Mouse (Mus musculus): ENCODE measurements around the gene Tbx21. TPM values are rescaled to one million over a fixed set of nuclear protein-coding genes. Genes with fewer than 3 reads are reported as not detected.

Tbx21 gene
- total RNA-seq, 4 experiments from 2014 or later = 0.14 to 0.37 (median 0.23) TPM

DNA sequence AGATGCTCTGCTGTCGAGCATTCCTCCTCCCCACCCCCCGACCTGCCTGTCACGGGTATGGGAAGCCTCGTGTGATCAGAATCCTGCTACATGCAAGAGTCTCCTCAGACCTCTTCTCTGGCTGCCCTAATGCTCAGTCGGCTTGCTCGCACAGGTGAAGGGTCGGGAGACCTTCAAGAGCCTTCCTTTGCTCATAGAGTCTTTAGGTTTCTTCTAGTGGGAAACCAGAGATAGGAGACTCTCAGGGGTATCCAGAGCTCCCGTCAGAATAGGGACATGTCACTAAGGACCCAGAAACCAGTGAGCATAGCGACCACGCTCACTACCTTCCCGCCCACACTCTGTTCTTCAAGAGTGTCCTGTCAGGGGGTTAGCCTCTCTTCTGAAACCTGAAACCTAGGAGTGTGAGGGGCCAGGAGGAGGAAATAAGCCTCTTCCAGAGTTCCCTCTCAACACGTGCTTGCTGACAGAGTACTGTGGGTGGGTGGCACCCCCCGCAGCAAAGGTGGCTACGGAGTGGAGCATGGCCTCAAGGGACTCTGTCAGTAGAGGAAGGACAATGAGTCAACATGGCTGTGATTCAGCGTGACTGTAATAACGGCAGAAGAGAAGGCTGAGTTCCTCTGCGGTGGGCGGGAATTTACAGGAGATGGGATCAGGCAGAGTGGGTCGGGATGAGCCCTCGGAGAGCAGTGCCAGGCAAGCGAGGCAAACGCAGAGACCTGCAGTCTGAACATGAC, 31.6 kb downstream of the Tbx21 start:
- DNase-seq (ENCODE audit: low spot score in 2 of 2) = peak in 1 of 2 experiments; percentile 67

DNA sequence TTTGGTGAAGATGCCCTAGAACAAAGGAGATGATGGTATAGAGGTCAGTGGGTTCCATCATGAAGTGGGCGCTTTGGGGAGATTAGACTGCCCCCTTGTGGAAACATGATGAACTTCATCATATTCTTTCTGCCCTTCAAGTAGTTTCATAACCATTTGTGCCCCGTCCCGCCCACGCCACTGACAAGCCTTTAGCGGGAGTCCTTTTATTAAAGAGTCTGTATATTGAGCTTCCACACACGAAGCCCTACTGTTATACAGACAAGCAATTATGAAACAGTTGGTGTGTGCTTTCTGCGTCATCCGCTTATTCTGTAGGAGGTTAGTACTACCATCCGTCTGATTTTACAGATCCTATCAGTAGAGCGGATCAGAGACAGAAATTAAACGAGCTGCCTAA, 32.2 kb downstream of the Tbx21 start:
- DNase-seq (ENCODE audit: low spot score in 2 of 2) = no peak

DNA sequence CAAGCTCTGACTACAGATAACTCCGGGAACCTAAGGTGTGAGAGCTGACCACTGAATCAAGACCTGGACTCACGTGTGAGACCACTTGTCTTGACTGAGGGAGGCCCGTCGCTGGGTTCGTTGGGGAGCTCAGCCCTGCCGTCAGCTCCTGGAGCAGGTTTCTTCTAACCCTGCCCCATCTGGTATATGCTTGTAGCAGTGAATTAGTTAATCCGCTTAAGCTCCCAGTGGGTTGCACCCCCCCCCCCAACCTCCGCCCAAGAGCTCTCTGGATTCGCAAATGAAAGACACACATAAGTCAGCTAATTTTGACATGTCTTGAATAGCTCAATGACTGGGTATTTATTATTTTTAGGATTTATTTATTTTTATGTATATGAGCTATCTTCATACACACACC, 34.8 kb downstream of the Tbx21 start:
- no peak for DNase-seq (ENCODE audit: low spot score in 2 of 2)

DNA sequence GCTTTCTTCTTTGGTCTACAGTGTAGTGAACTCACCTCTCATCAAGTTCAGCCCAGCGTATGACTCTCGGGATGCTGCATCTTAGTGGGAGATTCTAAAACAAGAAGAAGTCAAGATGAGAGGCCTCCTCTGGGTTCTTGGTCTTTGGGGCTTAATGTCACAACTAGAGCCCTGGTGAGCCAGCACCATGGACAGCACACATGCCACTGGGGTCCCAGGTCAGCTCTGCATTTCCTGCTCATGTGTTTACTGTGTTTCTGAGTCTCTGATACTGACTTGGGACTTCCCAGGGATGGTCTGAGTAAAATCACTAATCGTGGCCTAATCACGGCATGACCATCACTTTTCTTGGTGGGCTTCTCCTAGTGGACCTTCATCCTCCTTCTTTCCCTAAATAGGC, 36.4 kb downstream of the Tbx21 start:
- no peak for DNase-seq (ENCODE audit: low spot score in 2 of 2)

DNA sequence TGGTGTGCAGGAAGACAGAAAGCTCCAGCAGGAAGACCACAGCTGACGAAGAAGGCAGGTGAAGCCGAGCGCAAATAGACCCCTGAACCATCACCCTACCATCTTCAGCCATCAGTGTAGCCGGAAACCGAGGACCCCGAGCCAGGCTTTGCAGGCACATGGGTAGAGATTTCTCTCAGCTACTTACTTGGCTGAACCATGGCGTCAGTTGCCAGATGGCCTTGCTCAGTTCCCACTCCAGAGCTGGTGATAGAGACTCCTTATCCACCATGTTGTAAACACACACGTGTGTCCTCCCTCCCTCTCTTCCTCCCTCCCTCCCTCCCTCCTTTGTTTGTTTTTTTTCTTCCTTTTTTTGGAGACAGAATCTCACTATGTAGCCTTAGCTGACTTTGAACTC, 40.9 kb downstream of the Tbx21 start:
- no peak for DNase-seq (ENCODE audit: low spot score in 2 of 2)

DNA sequence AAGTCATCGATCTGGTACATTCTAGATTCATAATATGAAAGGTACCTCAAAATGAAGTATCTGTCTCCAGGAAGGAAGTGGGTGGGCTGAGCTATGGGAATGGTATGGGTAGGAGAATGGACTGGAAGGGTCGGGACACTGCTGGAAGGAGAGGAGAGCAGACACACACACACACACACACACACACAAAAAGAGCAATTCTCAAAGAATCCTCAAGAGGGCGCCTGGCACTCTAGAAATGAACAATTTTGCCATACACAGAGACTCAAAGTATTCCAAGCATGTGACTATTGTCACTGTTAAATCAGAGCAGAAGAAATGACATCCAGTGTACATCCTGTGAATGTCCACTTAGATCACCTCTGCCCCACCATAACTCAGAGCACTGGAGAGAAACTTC, 42.6 kb downstream of the Tbx21 start:
- no peak for DNase-seq (ENCODE audit: low spot score in 2 of 2)

DNA sequence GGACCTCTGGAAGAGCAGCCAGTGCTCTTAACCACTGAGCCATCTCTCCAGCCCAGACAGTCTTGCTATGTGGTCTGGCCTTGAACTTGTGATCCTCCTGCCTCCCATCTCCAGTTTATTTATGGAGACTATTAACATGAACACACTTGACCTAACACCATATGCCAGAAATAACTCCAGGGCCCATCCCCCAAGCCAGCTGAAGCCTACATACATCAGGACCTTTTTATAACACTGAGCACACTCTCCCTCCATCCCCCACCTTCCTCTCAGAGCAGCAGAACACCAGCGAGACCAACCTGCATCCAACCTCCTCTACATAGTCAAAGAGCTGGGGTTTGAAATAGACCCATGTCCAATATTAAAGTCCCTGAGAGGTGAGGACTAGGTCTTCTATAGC, 44.0 kb downstream of the Tbx21 start:
- DNase-seq (ENCODE audit: low spot score in 2 of 2) = no peak

DNA sequence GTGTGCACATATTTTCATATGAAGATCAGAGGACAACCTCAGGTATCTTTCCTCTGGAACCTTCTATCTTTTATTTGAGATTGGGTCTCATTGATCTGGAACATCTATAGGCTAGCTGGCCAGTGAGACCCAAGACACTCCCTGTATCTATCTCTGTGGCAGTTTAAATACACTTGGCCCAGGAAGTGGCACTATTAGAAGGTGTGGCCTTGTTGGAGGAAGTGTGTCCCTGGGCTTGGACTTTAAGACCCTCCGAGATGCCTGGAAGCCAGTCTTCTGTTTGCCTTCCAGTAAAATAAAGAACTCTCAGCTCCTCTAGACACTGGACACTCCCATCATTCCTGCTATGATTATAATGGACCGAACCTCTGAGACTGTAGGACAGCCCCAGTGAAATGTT, 45.4 kb downstream of the Tbx21 start:
- DNase-seq (ENCODE audit: low spot score in 2 of 2) = no peak

DNA sequence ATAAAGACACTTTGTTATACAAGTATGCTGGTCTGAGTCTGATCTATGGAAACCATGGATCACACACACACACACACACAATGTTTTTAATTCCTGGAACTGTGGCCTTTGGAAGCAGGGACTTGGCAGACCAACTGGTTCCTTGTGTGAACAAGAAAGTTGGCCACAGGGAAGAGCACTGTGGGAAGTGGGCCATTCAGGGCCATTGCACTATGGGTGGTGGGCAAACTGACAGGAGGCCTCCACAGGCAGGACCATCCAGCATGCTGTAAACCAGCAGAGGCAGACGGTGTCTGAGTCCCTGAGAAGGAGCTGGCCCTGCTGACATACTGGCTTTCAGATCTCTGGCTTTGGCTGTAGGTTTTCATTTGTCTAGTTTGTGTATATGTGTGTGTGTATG, 45.8 kb downstream of the Tbx21 start:
- no peak for DNase-seq (ENCODE audit: low spot score in 2 of 2)

DNA sequence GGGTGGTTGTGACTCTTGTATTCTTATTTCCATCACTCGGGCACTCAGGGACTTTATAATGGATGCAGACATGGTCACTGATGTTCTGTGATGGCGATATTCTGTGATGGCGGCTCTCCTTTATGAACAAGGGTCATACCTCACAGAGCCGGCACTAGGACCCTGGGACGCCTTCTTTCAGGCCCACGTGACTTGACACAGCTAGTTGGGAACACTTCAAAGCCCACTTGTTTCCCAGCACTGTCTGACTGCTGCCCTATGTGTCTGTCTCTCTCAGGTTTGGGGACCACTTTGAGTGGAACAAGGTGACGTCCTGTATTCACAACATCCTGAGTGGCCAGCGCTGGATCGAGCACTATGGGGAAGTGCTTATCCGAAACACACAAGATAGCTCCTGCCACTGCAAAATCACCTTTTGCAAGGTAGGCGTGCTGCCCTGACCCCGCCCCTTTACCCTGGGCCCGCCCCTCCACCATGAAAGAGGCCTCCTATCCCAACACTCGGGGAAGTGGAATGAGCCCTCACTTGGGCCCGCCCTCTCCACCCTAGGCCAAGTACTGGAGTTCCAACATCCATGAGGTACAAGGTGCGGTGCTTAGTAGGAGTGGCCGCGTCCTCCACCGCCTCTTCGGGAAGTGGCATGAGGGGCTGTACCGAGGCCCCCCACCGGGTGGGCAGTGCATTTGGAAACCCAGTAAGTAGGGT, 48.3 kb downstream of the Tbx21 start:
- DNase-seq (ENCODE audit: low spot score in 2 of 2) = no peak

DNA sequence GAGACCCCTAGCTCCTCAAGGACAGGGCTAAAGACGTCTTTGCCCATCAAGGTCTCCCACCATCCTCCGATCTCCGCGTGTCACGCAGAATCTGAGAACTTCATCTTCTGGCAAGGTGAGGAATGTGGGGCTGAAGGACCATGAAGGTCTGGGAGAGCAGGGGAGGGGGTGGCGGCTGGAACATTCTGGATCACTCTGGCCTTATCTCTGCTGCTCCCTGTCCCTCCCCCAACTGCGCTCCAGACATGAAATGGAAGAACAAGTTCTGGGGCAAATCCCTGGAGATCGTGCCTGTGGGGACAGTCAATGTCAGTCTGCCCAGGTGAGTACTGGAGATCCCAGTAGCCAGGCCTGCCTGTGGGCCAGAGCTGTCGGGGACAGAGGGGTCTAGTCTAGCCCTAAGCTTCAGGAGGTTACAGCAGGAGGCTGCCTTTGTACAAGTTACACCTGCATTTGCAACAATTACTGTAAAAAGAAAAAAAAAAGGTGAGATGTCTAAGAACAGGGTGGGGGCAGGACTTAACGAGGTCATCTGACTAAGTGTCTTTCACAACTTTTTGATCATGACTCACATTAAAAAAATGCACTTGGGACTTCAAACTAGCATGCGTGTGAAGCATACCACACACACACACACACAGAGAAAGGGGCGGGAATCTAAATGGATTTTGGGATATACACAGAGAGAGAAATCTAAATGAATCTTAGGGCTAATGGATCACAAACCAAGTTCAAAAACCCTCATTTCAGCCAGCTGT, 49.4 kb downstream of the Tbx21 start:
- DNase-seq (ENCODE audit: low spot score in 2 of 2) = no peak

DNA sequence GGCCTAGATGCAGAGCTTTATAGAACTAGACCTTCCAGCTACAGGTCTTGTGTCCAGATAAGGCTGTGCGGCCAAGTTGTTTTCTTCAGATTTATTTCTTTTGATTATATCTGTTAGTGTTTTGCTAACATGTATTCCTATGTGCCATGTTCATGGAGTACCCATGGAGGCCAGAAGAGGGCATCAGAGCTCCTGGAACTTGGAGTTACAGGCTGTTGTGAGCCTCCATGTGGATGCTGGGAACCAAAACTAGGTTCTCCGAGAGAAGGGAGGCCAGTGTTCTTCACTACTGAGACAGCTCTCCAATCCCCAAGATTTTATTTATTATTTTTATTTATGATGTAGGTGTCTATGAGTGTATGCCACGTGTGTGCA, 51.2 kb downstream of the Tbx21 start:
- DNase-seq (ENCODE audit: low spot score in 2 of 2) = no peak

DNA sequence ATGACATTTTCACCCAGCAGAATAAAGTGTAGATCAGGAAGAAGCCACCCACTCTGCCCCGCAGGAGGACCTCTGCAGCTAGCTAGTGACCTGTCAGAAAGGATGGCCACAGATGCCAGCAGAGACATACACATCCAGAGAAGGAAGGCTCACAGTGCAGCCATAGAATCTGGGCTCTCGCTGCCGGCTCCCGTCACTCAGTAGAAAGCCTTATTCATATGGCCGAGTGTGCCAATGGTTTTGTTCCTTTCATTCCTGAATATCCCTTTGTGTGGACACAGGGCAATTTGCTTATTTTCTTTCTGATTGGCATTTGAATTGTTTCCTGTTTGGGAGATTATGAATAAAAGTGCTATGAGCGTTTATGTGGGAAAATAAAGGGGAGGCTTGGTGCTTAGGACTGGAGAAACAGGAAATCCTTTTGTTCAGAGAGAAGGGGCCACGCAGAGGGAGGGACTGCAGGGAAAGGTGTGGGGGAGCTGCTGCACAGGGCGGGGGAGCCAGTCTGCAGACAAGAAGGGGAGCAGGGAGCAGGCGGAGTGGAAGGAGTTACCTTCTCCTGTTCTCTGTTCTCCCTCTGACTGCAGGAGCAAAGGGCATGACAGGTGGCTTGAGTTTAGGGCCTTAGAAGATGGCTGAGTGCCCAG, 51.7 kb downstream of the Tbx21 start:
- DNase-seq (ENCODE audit: low spot score in 2 of 2) = no peak

DNA sequence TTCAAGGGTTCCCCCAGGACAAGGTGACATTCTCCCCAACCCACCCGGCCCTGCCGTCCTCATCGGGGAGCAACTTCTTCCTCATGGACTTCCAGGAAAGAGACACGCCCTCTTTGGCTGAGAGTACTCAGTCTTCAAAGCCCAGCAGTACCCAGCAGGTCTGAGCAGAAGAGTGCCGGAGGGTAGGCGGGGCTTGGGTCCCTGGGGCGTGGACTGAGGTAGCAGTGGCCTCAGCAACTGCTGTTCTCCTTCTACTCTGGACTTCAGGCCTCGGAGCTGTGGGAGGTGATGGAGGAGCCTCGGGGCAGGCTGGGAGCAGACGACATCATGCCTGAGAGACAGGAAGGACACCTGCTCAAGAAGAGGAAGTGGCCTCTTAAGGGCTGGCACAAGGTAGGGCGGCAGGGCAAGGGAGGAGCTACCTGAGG, 62.9 kb downstream of the Tbx21 start:
- no peak for DNase-seq (ENCODE audit: low spot score in 2 of 2)

DNA sequence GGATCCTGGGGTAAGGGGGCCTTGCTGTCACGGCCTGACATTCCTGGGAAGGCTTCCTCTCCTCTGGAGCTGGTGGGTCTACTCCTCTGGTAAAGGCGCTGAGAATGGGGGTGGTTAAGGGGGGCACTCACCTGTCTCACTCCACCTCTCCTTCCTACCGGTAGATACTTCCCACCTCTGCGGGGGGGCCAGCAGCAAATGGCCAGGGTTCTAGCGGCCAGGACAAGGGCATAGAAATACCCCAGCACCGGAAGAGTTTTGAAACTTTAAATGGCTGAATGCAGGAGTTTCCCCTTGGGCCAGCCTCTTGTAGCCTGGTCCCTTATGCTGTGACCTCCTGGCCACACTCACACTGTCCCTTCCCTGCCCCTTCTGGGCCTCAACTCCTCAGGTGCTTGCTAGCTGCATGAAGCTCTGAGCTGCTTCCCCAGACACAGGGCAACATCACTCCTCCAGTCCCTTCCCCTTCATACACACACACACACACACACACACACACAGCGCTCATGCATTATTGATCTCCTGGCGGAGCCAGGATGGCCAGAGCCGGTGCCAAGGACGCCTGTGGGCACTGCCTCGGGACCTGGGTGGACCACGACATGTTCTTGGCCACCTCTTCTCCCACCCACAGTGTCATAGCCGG, 64.1 kb downstream of the Tbx21 start:
- no peak for DNase-seq (ENCODE audit: low spot score in 2 of 2)

DNA sequence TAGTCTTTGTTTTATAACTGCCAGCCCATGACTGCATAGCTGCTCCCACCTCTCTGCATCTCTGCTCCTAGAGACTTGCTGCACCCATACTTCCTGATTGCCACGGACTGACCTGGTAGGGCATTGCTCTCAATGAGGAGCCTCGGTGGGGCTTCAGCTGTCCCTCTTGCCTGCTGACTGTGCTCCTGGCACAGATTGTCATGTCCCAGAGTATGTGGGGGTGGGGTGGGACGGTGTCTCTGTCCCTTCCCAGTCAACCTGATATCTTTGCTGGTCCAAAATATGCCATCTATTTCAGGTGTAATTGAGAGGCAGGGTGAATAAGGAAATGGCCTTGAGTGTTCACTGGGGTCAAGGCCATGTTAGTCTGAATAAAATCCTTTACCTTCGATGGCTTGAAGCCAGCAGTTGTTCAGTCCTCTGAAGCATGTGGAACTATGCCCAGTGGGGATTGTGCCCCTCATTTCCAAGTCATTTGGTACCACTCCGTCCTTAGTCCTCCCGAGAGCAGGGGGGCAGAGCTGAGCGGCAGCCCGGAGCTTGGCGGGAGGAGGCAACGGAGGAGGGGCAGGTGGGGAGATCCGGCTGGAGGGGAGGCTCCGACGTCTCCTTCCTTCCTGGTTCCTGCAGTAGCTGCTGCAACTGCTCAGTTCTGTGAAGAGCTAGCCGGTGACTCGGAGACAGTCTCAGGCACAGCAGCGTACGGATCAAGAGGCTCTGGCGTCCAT, 64.8 kb downstream of the Tbx21 start, which contains the start of gene Osbpl7:
Osbpl7 (plus strand) TSS at position 413 of the 728 bp plus-strand sequence.
- DNase-seq (ENCODE audit: low spot score in 2 of 2) = peak; percentile 39 to 70

DNA sequence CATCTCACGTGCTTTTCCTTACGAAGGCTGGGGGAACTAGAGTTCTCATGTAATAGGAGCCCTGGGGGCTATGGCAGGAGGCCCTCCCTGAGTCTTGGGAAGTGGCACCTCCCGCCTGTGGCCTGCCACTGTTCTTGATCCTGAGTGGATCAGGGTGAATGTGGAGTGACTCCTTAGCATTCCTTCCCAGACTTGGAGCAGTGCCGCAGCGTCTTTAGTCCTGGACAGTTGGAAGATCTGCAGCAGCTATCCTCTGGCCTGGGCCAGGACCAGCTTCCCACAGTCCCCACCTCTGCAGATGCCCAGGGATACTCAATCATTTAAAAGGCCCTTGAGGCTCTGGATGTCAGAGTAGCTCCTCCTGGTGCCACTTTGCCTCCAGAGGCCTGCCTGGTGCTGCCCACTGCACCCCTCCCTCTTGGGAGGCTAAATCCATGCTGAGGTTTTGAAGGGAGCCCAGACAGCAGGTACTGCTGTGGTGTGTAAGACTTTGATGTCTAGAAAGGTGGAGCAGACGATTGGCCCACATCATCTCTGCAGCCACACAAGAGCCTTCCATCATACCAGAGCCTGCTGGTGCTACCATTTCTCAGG, 65.5 kb downstream of the Tbx21 start:
- DNase-seq (ENCODE audit: low spot score in 2 of 2) = no peak

DNA sequence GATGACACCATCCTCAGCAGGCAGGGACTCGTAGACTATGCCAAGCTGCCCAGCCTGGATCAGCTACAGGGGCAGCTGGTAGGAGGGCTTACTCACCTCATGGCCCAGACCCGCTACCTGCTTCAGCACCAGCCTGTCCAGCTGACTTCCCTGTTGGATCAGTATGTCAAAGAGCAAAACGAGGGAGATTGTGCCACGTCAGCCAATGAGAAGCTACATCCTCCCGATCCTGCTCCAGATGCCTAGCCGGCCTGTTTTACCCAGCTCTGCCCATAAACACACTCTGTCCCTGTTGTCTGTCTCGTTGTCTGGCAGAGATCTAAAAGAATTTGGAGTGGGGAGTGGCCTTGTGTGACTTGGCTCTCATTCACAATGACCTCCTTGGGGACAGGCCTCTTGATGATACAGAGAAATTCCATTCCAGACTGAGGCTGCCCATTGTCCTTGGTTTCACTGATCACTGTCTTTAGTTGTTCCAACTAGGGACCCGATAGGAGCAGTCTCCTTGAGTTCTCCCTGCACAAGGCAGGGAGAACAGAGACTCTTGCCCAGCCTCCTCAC, 67.0 kb downstream of the Tbx21 start:
- no peak for DNase-seq (ENCODE audit: low spot score in 2 of 2)
